Mouse (Mus musculus) embryo, embryonic 9.5 days (tissue): ENCODE data around the gene Slc23a3.

ENCODE experiments used
- DNase-seq: peaks from one replicate; pipeline ENCODE4 v3.0.0-alpha.2; 2017; ENCODE audit errors: extremely low spot score

Gene Slc23a3

DNA sequence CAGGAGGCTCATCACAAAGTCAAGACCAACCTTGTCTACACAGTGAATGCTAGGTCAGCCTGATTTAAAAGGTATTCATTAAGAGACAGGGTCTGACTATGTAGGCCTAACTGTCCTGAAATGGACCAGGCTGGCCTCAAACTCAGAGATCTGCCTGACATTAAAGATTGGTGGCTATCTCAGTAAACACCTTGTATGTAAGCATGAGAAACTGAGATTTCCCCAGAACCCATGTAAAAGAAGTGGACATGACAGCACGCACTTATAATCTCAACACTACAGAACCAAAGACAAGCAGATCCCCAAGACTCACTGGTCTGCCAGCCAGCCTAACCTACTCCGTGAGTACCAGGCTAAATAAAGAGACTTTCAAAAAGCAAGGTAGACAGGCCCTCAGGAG lies 4.8 kb upstream of the Slc23a3 start:
- no peak for DNase-seq

DNA sequence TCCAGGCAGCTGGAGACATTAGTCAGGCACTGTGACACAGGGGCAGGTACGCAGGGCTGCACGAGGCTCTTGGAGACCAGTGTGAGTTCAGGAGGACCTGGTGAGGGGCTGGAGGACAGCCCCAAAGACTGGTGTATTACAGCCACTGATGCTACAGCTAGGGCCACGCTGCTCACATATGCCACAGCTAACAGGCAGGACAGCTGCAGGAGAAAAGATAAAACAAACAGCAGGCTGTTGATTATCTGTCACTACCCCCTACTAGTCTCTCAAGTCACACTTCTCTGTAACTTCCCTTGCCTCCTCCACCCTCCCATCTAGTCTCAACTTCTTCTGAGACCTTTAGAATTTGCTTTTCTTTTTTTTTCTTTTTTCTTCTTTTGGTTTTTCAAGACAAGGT lies 3.0 kb upstream of the Slc23a3 start:
- no peak for DNase-seq

DNA sequence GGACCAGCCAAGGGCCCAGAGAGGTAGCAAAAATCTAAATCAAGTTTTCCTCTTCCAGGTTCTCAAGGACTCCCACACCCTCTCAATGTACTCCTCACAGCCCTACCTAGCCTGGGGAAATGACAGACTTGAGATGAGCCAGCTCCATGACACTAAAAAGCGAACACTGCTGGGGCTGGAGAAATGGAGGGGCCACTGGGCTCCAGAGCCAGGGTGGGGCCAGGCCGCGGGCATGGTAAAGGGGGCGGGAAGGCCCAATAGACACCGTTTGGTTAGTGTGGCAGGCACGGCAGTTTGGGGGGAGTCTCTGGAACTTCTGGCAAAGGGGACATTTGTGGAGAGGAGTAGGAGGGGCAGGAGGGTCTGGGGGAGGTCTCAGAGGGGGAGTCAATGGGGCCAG lies 2.6 kb upstream of the Slc23a3 start:
- DNase-seq: no peak

DNA sequence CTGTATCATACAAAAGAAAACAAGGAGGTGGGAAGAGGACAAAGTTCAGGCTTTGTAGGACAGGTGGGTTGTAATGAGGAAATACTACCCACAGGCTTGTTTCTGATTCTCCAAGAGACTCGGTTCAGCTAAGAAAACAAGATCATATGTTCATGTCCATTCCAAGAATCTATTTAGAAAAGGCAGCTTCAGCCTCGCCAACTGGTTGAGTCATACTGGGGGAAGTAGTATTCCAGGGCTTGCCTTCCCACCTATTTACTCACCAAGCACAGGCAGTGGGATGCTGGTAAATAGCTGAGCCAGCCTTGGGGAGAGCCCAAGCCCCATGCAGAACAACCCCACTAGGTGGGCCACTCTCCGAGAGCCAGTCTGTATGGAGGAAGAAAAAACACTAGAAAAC lies 5.0 kb downstream of the Slc23a3 start:
- DNase-seq: no peak

DNA sequence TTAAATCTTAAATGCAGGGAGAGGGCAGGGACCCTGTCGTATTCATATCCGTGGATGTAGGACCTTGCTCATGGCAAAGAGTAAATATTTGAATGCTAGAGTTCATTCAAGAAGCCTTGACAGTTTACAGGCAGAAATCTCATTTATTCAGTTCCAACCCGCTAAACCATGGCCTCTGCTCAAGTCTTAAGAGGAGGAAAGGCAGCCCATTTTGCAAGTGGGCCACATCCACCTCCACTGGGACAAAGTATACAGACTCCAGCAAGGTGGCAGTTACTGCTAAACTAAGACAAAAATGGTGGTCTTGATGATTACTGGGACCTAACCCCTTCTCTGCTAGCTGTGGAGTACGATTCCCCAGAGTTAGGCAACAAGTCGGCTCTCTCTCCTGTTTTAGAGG lies 8.3 kb downstream of the Slc23a3 start:
- DNase-seq: no peak

DNA sequence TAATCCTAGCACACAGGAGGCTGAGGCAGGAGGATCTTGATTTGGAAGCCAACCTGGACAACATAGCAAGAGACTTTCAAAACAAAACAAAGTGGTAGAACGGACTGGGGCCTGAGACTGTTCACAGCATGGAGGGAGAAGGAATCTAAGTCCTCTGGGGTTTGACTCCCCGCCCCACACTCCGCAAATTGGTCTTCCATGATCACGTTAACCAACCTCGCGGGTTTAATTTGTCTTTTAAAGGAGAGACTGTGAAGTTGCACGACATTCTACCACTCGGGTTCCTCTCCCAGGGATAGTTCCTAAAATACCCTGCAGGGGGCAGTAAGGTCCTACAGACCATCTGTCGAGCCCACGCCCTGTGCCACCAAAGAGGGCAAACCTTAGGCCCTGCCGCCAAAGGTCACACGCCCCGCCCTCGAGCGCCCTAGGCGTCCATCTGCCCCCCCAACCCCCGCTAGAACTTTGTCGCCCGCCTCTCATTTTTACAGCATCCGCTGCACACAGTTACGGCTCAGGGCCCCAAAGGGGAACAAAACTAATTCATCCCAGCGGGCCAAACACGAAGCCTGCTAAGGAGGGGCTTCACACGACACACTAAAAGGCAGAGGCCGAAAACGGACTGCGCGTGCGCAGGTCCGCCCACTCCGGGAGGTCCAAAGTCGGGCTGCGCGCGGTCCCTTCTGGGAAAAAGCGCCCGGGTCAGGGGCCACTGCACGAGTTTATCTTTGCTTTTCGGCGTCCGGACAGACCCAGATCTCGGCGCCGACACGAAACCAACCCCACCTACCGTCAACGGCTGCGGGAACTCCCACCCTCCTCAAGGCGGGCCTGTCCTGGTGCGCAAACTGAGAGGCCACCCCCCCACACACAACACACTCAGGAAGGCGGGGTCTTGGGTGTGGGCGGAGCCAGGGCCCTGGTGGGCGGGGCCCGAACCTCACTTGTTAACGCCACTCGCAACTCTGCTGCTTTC lies 9.1 kb downstream of the Slc23a3 start, which contains the start of gene Nhej1:
Gene Nhej1, minus strand, starts transcription at position 855 of the 976 bp plus-strand sequence.
- peak; percentile 97 for DNase-seq

DNA sequence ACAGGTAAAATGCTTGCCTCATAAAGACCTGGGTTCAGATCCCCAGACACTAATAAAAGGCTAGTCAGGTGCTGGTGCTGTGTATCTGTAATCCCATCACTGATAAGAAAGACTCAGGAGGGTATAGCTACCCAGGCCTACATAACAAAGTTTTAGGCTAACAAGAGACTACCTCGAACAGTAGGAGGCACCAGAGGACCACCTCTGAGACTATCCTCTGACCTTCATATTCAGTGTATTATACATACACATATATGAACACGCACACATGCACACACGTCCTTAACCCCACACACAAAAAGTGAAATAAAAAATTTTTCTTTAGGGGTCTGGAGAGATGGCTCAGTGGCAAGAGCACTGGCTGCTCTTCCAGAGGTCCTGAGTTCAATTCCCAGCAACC lies 11.5 kb downstream of the Slc23a3 start:
- no peak for DNase-seq
